Mouse (Mus musculus): ENCODE measurements around the gene Rora.

- TF ChIP-seq CTCF (IDR thresholded peaks at IDR 0.05; ENCODE audit: extremely low read depth, insufficient read length, insufficient replicate concordance, low read depth, low read length) (no peak), POLR2A (IDR thresholded peaks at IDR 0.05; ENCODE audit: low read depth, low read length) (no peak)
Observed at GRCm38 (mm10) chr9:69430531-69430930, 776.9 kb downstream of the Rora start.
